Mouse (Mus musculus) thymus, postnatal 0 days (tissue): ENCODE measurements at regions not wholly inside any gene's neighbourhood (a gene's known extent, or its start where the extent isn't known, plus 50 kb on each side); places are given as distances from the start of the nearest gene placed in this dataset.
"Not testable (repeated sequence)": the region's sequence is repeated elsewhere in the genome, so short reads cannot be mapped to it uniquely, and the experiment has no call there.

Source experiments
- DNase-seq: peaks from one replicate; pipeline ENCODE4 v3.0.0-alpha.2; 2015; ENCODE audit warnings: low spot score

DNA sequence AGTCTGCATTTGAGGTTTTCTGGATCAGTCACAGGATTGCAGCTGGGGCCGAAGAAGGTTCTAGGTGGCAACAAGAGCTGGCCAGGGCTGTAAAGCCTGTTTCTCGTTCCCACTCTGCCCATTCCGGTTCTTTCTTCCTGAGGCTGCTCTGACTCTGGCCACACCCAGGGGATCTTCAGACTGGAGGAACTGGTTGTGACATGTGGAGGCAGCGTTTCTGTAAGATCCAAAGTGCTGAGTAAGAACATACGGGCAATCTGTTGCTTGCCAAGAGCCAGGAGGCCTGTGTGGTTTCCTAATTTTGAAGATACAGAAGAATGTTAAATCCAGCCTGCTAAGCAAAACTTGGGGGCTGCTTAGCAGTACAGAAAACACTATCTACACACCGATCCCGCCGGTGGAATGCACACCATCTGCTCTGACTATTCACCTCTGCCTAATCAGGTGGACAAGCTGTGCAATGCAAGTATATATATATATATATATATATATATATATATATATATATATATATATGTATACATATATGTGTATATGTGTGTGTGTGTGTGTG is 99.3 kb upstream of the Bmp2k start:
- DNase-seq = no peak

DNA sequence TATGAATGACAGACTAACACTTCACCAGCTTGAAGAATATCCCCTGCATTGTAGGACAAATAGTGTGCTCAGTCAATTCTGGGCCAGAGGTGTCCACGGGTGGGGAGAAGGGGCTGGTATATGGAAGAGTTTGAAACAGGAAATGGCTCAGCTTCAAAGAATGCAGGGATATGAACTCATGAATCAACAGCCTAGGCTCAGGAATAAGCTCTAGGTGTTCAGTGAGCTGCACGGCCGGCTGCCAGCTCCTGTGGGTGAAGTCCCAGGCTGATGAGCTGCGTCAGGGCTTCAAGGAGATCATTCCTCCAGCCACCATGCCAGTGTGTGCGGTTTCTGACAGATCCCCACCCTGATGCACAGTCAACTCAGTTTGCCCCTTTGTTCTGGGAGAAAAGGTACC is 98.8 kb upstream of the Bmp2k start:
- no peak for DNase-seq

DNA sequence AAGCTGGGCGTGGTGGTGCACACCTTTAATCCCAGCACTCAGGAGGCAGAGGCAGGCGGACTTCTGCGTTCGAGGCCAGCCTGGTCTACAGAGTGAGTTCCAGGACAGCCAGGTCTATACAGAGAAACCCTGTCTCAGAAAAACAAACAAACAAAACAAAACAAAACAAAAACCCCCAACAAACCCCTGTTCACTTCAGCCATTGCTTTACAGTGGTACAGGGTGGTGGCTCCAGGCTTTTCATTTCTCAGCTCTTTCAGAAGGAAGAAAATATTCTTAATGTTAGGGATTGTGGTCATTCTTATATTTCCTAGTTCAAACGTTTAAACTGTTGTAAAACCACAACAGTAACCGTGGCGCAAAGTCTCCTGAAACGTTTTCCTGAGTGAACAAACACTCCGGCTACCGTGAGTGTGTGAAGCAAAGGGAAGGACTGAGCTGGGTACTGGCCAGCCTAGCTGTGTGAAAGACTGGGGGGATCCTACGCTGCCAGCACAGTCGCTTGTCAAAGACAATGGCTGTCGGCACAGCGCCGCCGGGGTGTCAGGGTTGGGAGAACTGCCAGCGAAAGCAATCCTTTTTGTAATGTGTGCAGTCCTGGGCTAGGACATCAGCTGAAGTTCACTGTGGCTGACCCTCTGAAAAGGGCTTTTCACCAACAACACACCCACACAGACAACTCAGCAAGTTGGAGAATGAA is 91.8 kb upstream of the Bmp2k start:
- no peak for DNase-seq

DNA sequence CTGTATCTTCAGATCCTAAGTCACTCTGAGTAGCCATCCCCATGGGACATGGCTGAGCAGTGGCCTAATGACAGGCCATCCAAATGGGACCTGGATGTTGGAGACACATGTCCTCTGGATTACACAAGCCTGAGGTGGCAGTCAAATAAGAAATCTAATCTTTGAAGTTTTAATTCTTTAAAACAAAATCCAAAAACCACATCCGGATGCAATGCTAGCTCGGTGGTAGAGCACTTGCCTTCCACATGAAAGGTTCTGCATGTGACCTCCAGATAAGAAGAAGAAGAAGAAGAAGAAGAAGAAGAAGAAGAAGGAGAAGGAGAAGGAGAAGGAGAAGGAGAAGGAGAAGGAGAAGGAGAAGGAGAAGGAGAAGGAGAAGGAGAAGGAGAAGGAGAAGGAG is 89.1 kb upstream of the Bmp2k start:
- DNase-seq = not testable (repeated sequence)

DNA sequence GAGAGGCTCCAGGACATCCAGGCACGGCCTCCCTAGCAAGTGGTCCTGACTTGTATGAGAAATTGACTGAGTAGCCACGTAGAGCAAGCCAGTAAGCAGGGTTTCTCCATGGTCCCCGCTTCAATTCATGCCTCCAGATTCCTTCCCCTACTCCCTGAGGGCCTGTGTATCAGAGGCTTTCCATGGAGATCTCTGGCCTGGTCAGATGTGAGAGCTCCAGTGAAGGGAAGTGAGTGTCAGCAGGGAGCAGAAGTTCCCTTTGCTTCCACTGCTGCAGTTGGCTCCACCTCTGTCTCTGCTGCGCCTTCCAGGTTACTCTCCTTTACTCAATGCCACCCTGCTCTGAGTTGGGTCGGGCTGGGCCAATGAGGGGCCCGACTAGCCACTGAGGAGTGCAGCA is 88.3 kb upstream of the Bmp2k start:
- no peak for DNase-seq

DNA sequence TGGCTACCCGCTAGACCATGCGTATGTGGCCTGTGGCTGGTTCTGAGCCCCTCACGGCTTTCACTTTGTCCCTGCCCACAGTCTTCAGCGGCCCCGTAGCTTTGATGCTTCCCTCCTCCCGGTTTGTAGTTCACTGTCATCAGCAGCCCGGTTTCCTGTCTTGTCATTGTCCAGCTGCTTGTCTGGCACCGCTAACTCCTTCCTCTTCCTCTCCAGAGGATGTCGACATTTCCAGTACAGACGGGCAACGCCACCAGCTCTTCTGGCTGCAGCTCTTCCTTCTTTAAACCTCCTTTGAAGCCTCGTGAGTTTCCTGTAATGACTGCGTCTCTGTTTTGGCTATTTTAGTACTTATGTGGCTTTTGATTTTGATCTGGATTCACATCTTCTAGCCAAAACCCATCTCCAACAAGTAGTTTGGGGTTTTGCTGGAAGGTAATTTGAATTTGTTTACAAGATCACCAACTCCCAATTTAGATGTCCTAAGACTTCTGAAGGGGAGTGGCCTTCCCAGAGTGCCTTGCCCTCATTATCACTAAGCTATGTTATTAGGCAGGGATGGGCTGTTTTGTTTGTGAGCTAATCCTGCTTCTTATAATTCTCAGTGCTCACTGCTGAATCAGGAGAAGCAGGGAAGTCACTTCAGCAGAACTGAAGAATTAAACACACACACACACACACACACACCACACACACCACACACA is 85.8 kb upstream of the Bmp2k start:
- peak; percentile 60 for DNase-seq

DNA sequence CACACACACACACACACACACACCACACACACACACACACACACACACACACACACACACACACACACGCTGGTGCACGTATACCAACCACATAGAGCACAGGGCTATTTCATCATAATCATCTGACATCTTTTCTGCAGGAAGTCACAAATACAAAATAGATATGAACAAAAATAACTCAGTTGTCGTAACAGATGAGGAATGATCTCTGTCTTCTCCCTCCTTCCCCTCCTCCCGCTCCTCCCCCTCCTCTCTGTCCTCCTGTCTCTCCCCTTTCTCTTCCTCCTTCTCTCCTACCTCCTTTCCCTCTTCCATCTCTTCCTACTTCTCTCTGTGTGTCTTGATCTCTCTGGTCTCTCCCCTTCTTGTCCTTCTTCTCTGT is 85.2 kb upstream of the Bmp2k start:
- no peak for DNase-seq

DNA sequence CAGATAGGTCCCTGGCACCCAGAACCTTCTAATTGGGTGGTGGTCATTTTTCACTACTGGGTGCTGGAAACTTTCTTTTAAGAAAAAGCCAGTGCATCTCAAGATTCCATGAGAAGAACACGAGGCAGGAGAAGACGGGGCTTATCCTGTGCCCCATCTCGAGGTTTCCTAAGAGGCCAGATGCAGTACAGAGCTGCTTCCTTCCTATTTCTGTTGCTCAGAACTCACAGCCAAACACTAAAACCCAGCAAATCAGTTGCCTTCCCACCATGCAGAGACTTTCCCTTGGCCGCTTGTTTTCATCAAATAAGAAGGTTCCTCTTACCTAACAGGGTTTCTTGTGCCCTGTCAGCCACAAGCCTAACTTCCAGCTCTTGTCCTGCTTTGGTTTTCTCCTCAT is 84.7 kb upstream of the Bmp2k start:
- no peak for DNase-seq

DNA sequence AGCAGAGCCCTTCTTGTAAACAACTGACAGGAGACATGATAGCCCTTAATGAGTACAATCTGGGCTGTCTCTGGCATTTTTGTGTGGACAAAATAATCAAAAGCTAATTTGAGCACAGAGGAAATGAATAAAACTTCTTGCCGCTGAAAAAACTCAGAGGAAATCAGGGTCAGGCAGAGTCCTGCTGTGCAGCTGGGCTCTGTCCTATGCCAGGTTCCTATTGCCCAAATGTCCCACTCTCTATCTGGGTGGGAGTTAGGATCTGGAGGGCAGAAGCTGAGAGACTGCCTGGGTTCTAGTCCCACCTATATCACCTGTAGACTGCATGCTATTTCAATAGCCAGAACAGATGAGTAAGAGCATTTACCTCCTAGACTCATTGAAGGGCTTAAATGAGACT is 83.8 kb upstream of the Bmp2k start:
- no peak for DNase-seq

DNA sequence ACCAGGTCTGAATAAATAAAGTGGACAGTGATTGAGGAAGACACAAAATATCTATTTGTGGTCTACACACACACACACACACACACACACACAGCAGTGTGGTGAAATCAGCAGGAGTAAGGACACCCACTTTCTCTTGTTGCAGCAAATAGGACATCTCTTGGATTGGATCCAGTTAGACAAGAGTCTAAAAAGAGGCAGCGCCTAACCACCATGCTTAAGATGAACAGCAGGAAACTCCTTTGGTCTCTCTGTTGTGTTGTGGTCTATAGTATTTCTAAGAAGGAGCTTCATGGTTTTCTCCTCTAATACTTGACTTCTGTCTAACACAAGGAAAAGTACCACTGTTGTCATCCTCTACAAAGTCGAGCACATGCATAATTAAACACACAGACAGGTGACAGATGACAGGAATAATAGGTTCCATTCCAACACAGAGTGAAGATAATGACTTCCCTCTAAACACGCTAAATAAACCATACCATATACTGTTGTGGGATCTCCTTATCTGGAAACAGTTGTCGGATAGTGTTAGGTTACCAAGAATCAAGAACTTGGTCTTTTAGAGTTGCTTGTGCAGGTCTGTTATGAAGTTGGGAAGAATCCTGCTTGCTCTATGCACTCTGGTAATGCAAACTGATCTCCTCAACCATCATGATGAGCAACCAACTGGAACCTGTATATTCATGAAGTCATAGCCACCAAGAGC is 82.6 kb upstream of the Bmp2k start:
- peak; percentile 28 for DNase-seq

DNA sequence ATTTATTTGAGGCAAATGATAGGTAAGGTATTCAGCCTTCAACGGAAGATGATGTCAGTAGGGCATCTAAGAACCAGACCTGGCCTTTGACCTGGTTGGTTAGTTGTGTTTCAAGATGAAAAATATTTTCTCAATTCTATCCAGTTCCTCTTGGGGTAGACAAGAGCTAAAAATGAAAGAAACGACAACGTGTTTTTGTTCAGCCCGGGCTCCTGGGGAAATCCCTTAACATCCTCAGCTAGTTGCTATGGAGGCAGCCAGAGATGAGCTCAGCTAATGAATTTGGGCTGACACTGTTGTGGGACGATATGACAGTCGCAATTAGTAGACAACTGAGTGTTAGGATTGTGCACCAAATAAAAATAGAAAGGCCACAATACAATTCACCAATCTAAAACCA is 80.6 kb upstream of the Bmp2k start:
- no peak for DNase-seq

DNA sequence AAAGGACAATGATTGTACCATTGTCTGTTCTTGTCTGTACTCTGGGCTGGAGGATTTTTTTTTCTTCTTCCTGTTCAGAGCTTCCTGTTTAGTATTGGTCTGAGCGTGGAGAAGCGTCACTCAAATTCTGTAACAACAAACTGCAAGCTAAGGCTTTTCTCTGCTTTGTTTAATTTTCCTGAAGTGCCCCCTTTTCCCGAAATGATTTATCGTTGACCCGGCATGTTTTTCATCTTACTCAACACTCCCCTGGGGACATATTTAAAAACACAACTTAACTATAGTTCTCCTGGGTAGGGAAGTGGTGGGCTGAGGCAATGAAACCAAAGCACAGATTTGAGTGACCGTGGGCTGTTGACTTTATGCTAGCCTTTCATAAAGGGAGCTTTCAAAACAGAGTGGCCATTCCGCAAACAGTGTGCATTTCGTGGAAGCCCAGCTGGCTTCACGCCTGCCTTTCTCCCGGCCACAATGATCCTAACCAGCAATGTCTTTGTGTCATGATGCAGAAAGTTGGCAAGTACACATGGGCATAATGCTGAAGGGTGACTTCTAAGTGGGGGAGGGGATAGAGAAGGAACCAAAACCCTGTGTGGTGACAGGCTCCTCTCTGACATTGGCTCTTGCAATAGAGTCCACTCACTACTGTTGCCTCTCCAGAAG is 79.8 kb upstream of the Bmp2k start:
- peak; percentile 49 for DNase-seq

DNA sequence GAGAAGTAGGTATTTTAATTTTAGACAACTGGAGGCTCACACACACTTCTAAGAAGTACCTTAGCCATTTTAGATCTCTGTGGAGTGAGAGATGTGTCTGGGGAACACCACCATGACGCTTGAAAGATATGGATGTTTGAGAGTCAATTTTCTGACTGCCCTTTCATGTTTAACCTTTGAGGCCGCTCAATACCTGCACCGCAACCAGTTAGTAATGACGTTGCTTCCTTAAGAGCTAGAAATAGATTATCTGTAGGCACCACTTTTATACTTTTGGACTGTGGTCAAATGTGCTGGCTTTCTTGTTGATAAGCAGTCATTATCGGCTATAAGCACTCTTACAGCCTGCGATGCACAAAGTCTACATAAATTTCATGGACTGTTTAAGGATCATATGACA is 78.3 kb upstream of the Bmp2k start:
- no peak for DNase-seq

DNA sequence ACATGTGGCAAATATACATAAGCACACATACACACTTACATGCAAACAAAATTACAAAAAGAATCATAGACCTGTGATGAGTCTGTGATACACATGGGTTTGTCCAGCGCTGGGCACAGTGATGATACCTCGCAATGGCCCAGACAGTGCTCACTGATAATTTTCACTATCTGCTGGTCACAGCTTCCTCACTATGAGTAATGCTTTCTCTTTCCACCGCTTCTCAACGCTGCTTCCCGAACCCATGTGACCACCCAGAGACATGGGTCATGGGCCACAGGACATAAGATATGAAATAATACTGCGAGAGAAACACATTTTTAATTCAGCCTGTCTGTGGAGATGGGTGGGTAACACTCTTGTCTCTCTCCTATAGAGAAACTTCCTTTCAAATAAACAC is 76.5 kb upstream of the Bmp2k start:
- DNase-seq = no peak

DNA sequence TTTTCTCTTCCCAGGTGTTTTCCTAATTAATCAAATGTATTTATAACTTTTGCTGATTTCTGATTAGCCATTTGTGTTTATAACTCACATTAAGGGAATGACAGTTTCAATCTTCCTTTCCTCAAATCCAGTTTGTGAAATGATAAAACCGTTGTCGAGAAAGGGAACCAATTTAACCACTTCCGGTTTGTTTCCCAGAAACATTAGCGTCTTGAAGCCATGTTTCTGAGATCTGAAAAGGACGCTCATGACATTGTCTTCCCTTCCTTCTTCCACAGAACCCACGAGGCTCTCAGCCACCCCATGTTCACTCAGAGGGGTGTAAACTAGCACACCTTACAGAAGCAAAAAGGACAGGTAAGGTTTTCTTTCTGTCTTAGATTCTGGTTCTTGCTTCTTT is 76.0 kb upstream of the Bmp2k start:
- no peak for DNase-seq

DNA sequence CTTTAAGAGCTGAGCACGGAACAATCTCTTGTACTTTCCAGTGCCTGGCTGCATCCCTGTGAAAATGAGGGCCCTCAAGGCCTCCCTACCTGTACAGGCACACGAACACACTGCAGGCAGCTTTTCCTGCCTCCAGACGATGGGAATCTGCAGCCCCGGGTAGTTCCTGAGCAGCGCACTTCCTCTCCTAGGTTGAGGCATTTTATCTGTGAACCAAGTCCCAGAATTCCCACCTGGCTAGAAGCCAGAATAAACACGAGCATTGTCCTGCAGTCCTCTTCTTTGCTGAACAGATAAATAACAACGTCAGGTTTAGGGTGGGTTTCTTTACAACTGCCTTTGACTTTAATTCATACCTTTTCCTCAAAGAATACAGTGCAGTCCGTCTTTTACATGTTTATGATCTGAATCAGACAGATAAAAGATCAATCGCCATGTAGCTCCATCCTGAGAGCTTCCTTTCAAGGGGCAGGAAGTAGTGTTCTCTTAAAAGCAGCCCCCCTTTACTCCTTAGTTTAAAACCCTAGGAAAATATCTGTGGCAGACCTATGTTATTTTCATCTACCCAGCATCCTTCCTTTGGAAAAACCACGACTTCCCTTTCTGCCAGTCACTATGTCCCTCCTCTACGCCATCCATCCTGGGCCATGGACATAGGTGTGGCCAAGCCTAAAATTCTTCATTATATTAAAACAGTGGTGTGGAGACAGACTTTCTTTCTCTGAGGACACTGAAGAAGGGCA is 75.3 kb upstream of the Bmp2k start:
- no peak for DNase-seq

DNA sequence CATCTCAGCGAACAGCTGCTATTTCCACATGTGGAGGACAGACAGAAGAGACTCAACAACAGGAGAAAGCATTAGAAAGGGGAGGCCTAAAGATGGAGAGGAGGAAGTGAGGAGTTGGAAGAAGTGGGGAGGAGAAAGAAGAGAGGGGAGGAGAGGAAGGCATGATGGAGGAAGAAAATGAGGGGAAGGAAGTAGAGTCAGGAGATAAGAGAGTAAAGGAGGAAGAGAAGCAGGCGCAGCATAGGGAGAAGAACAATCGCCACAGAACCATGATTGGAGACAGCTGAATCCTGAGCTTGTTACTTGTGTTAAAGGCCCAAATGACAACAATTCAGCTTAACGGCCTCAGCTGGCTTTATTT is 74.8 kb upstream of the Bmp2k start:
- no peak for DNase-seq

DNA sequence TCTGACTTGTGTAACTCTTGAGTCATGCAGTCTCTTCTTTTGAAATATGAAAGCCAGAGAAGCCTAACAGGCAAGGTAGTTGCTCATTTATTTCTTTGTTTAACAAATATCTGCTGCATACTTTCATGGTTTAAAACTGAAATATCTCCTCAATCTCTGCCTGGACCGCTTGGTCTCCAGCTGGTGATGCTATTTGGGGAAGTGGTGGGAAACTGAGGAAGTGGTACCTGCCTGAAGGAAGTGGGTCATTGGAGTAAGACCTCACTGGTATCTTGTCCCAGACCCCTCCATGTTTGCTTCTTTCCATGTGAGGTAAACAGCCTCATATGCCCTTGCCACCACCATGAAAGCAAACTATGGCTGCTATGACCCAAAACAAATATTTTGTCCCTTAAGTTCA is 74.0 kb upstream of the Bmp2k start:
- DNase-seq = no peak

DNA sequence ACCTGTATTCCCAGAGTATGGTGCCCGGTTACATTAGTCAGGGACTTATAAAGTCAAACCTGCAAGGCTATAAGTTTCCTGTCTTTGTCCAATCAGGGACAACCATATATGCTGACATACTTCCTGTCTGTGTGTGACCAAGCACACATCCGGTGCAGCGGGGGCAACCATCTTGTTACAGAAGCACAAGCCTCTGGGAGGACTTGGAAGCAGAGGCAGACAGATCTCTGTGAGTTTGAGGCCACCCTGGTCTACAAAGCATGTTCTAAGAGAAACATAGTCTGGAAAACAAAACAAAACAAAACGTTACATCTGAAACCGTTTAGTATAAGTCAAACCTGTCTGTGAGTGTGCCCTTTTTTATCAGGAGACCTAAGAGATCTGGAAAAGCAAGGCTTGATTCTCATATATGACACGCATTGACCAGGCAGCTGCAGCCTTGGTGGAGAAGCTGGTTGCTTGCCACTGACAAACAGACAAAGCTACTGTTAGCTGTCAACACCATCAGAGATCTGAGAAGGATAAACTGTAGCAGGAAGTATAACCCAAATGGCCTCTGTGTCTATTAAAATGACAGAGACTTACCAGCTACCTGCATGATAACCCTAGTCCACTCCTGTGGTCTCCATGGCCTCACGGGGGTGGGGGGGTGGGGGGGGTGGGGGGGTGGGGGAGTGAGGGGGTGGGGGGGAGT is 72.6 kb upstream of the Bmp2k start:
- DNase-seq = no peak

DNA sequence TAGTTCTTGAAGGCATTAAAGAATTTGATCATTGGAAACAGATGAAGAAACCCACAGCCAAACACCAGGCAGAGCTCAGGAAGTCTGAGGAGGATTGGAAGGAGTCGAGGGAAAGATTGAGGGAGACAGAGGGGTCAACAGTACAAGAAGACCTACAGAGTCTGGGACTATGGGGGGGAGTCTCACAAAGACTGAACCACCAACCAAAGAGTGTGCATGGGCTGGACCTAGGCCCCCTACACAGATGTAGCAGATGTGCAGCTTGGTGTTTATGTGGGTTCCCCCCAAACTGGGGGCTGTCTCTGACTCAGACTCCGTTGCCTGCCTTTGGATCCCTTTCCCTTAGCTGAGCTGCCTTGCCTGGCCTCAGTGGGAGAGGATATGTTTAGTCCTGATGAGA is 71.5 kb upstream of the Bmp2k start:
- no peak for DNase-seq

DNA sequence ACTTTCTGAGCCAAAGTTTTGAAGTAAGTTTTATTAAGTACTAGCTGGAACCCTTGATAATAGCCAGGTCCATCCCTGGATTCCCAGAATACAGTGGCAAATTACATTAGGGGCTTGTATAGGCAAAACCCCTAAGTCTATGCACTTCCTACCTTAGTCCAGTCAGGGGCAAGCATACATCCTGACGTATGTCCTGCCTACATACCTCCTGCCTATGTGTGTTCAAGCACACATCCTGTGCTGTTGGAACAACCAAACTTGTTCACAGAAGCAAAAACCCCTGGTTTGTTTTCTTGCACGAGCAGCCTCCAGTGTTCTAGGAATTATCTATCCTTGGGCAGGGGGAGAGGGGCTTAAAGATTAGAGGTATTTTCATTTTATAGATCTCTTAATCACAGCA is 66.4 kb upstream of the Bmp2k start:
- no peak for DNase-seq
